Mouse (Mus musculus) heart, adult 2 months (tissue): ENCODE measurements around the gene Prpf3. TPM values are rescaled to one million over a fixed set of nuclear protein-coding genes. Genes with fewer than 3 reads are reported as not detected.
A peak's percentile ranks its signal among the peaks of the same experiment; 100 is the strongest.

ENCODE experiments used
- DNase-seq, 2 experiments: peaks; one replicate each; pipeline ENCODE4 v3.0.0; 2021
- H3K27ac ChIP-seq: fragments of 200-600 bp; 2 replicates; pipeline ENCODE4 v1.8.1; 2022
- H3K27me3 ChIP-seq: fragments of 200-500 bp; 2 replicates; pipeline ENCODE4 v1.6.1; 2012; ENCODE audit warnings: mild to moderate bottlenecking, low read length, inconsistent platforms, mixed read lengths; ENCODE audit not compliant: control insufficient read depth, insufficient read depth
- H3K36me3 ChIP-seq: fragments of 200-500 bp; 2 replicates; pipeline ENCODE4 v1.6.1; 2012; ENCODE audit warnings: low read length, inconsistent platforms; ENCODE audit not compliant: control insufficient read depth, insufficient read depth
- H3K4me1 ChIP-seq: fragments of 200-500 bp; 2 replicates; pipeline ENCODE4 v1.6.1; 2011; ENCODE audit warnings: low read length; ENCODE audit not compliant: control insufficient read depth, insufficient read depth
- H3K4me3 ChIP-seq: fragments of 200-600 bp; 2 replicates; pipeline ENCODE4 v1.8.1; 2022
- H3K79me2 ChIP-seq: fragments of 200-500 bp; replicated peaks from 2 replicates; pipeline ENCODE4 v1.6.1; 2012; ENCODE audit warnings: mild to moderate bottlenecking, inconsistent platforms, low read length, moderate library complexity, mixed read lengths; ENCODE audit not compliant: control insufficient read depth, insufficient read depth
- H3K9ac ChIP-seq: fragments of 200-500 bp; 2 replicates; pipeline ENCODE4 v1.6.1; 2012; ENCODE audit warnings: low read depth, mild to moderate bottlenecking, control low read depth, inconsistent platforms, low read length, mixed read lengths
- CTCF ChIP-seq: fragments of 200-600 bp; IDR thresholded peaks from 2 replicates; pipeline ENCODE4 v1.8.1; 2022; ENCODE audit warnings: antibody characterized with exemption, mild to moderate bottlenecking, moderate library complexity
- EP300 ChIP-seq: fragments of 200-500 bp; IDR thresholded peaks from 2 replicates; pipeline ENCODE4 v1.6.1; 2011; ENCODE audit warnings: low read depth, low read length, control low read depth; ENCODE audit not compliant: insufficient read depth
- POLR2A ChIP-seq: fragments of 200-500 bp; IDR thresholded peaks from 2 replicates; pipeline ENCODE4 v1.6.1; 2011; ENCODE audit warnings: mild to moderate bottlenecking, low read depth, low read length, control low read depth; ENCODE audit not compliant: insufficient read depth
- WGBS: fragments of 180-500 bp; shearing (Covaris S2); methylation state at CpG from one replicate; pipeline ENCODE4 v1.1.7; 2018; 5-methylcytosine and 5-hydroxymethylcytosine counted together
- intact Hi-C: fragments of 180-260 bp; cut with DNase I; formaldehyde crosslinking; loops from one replicate; pipeline ENCODE4 v1.15.1; 2025
- polyA plus RNA-seq: library from polyadenylated mRNA; depleted of rRNA; stranded (reverse); fragments of >200 nt; gene quantifications from 2 replicates; pipeline ENCODE4 v1.2.3, GENCODE M21; 2012
- total RNA-seq, 2 experiments: library from RNA; stranded (reverse); gene quantifications; 2 replicates each; pipeline ENCODE4 v1.2.3; 2021

Prpf3 gene
- total and polyA plus RNA-seq, 3 experiments: 9.3 to 24.0 (median 19.4) TPM

- WGBS: under 1% methylated on average over 33 of the region's 33 CpGs
- peak; percentile 19; the same call in 1 of the 2 replicates for TF ChIP-seq CTCF
- TF ChIP-seq POLR2A: peak; percentile 99
- peak; percentile 64; the same call in 1 of the 2 replicates for TF ChIP-seq EP300
- Histone ChIP-seq H3K27ac (peak within 1 kb of the TSS; percentile 77), H3K4me3 (peak within 1 kb of the TSS; percentile 68), H3K4me1 (peaks cover 3% of the 10 kb centered on the region), H3K79me2 (peaks cover 5% of the 10 kb centered on the region; the same call in 1 of the 2 replicates), H3K36me3 (no peaks in the 10 kb centered on the region; the same call in 1 of the 2 replicates), H3K27me3 (no peaks in the 10 kb centered on the region), H3K9ac (peak within 1 kb of the TSS; percentile 65)
- intact Hi-C loops: no loop called here
- DNase-seq: peak; percentile 87 to 92
Observed at GRCm38 (mm10) chr3:95871392-95871867, 15.7 kb upstream of the Prpf3 start, which contains the start of gene Mrps21. Mrps21 (minus strand) TSS chr3:95871519.

GRCm38 (mm10) chr3:95870976-95871375 lies 15.3 kb upstream of the Prpf3 start:
- DNase-seq: no peak
- WGBS: 4% methylated on average over 15 of the region's 15 CpGs
- Histone ChIP-seq H3K4me3 (peak overlapping the region; percentile 68), H3K27ac (peak overlapping the region; percentile 77), H3K79me2 (peaks cover 5% of the 10 kb centered on the region; the same call in 1 of the 2 replicates), H3K4me1 (peaks cover 3% of the 10 kb centered on the region), H3K27me3 (no peaks in the 10 kb centered on the region), H3K36me3 (peaks cover 2% of the 10 kb centered on the region), H3K9ac (peak overlapping the region; percentile 65)
- intact Hi-C loops: no loop called here
- no peak for TF ChIP-seq EP300
- no peak for TF ChIP-seq POLR2A
- no peak for TF ChIP-seq CTCF

GRCm38 (mm10) chr3:95867408-95867807 lies 11.7 kb upstream of the Prpf3 start:
- intact Hi-C loops: no loop called here
- H3K36me3 ChIP-seq: peaks cover 4% of the 10 kb centered on the region
- no peak overlapping the region for H3K4me3 ChIP-seq
- H3K27ac ChIP-seq: no peak overlapping the region
- H3K9ac ChIP-seq: no peak overlapping the region
- H3K27me3 ChIP-seq: no peaks in the 10 kb centered on the region
- TF ChIP-seq CTCF (no peak), POLR2A (no peak)
- WGBS: 78% methylated on average over 2 of the region's 2 CpGs
- no peak for DNase-seq
- H3K4me1 ChIP-seq: peaks cover 3% of the 10 kb centered on the region
- peaks cover 4% of the 10 kb centered on the region for H3K79me2 ChIP-seq

GRCm38 (mm10) chr3:95866071-95866470 lies 10.4 kb upstream of the Prpf3 start:
- no peak overlapping the region for H3K4me3 ChIP-seq
- no peak overlapping the region for H3K27ac ChIP-seq
- intact Hi-C loops: no loop called here
- DNase-seq: no peak
- no peaks in the 10 kb centered on the region for H3K27me3 ChIP-seq
- no peak overlapping the region for H3K9ac ChIP-seq
- H3K4me1 ChIP-seq: peaks cover 2% of the 10 kb centered on the region
- 83% methylated on average over 5 of the region's 5 CpGs for WGBS
- peaks cover 4% of the 10 kb centered on the region for H3K36me3 ChIP-seq
- H3K79me2 ChIP-seq: peaks cover 4% of the 10 kb centered on the region
- TF ChIP-seq EP300: no peak
- TF ChIP-seq CTCF: no peak
- TF ChIP-seq POLR2A: no peak

GRCm38 (mm10) chr3:95865571-95865970 lies 9.9 kb upstream of the Prpf3 start:
- H3K27ac ChIP-seq: peak overlapping the region; percentile 53

GRCm38 (mm10) chr3:95865050-95865449 lies 9.4 kb upstream of the Prpf3 start:
- peaks cover 4% of the 10 kb centered on the region for H3K36me3 ChIP-seq
- peak; percentile 28 to 55 for DNase-seq
- H3K27me3 ChIP-seq: no peaks in the 10 kb centered on the region
- 67% methylated on average over 5 of the region's 5 CpGs for WGBS
- intact Hi-C loops: no loop called here
- no peak for TF ChIP-seq EP300
- TF ChIP-seq POLR2A: no peak
- no peak for TF ChIP-seq CTCF
- peaks cover 4% of the 10 kb centered on the region for H3K79me2 ChIP-seq
- H3K27ac ChIP-seq: peak overlapping the region; percentile 53
- no peaks in the 10 kb centered on the region; the same call in none of the 2 replicates for H3K4me1 ChIP-seq
- no peak overlapping the region for H3K9ac ChIP-seq
- H3K4me3 ChIP-seq: no peak overlapping the region

More at GRCm38 (mm10) chr3:95865571-95865970, 9.9 kb upstream of the Prpf3 start:
- H3K36me3 ChIP-seq: peaks cover 4% of the 10 kb centered on the region
- peak overlapping the region; percentile 43; the same call in 1 of the 2 replicates for H3K9ac ChIP-seq
- DNase-seq: no peak
- 89% methylated on average over 20 of the region's 20 CpGs for WGBS
- H3K4me3 ChIP-seq: no peak overlapping the region
- no peaks in the 10 kb centered on the region for H3K27me3 ChIP-seq
- intact Hi-C loops: no loop called here
- H3K4me1 ChIP-seq: peaks cover under 1% of the 10 kb centered on the region
- peaks cover 4% of the 10 kb centered on the region for H3K79me2 ChIP-seq
- no peak for TF ChIP-seq EP300
- no peak for TF ChIP-seq CTCF
- no peak for TF ChIP-seq POLR2A
